26 mouse cellular contexts compared by ENCODE assay signal in genomic region chr14:108520914-108521313, GRCm38 (mm10).
"Had no signal": no experiment of that assay in that cellular context is flagged by ENCODE, and none has a peak within 500 bp of the region (broad histone marks: within the 10 kb centered on the region; RNA-seq: fewer than 3 reads in every experiment).

No protein-coding gene starts in this region.

- H3K9me3 ChIP-seq: embryonic facial prominence, embryonic 10.5 days; embryonic facial prominence, embryonic 12.5 days; embryonic facial prominence, embryonic 13.5 days; embryonic facial prominence, embryonic 15.5 days; forebrain, embryonic 10.5 days; forebrain, embryonic 12.5 days; forebrain, embryonic 13.5 days; forebrain, embryonic 15.5 days; heart, embryonic 10.5 days had no signal

- H3K4me2 ChIP-seq: embryonic facial prominence, embryonic 12.5 days; embryonic facial prominence, embryonic 13.5 days; embryonic facial prominence, embryonic 15.5 days; forebrain, embryonic 12.5 days; forebrain, embryonic 13.5 days; forebrain, embryonic 15.5 days had no signal

- H3K36me3 ChIP-seq: embryonic facial prominence, embryonic 10.5 days; embryonic facial prominence, embryonic 12.5 days; embryonic facial prominence, embryonic 13.5 days; embryonic facial prominence, embryonic 15.5 days; forebrain, embryonic 10.5 days; forebrain, embryonic 12.5 days; forebrain, embryonic 15.5 days; heart, embryonic 10.5 days had no signal

- H3K27ac ChIP-seq: embryonic facial prominence, embryonic 10.5 days; embryonic facial prominence, embryonic 12.5 days; embryonic facial prominence, embryonic 13.5 days; embryonic facial prominence, embryonic 15.5 days; forebrain, embryonic 10.5 days; forebrain, embryonic 12.5 days; forebrain, embryonic 13.5 days; forebrain, embryonic 15.5 days; gastrocnemius, adult 2 months; heart, adult 2 months; heart, embryonic 10.5 days had no signal

- H3K4me3 ChIP-seq: embryonic facial prominence, embryonic 10.5 days; embryonic facial prominence, embryonic 12.5 days; embryonic facial prominence, embryonic 13.5 days; embryonic facial prominence, embryonic 15.5 days; erythroblast, embryonic 14.5 days; forebrain, embryonic 10.5 days; forebrain, embryonic 12.5 days; forebrain, embryonic 13.5 days; forebrain, embryonic 15.5 days; gastrocnemius, adult 2 months; heart, adult 2 months; heart, embryonic 10.5 days had no signal

- H3K4me1 ChIP-seq: embryonic facial prominence, embryonic 10.5 days; embryonic facial prominence, embryonic 12.5 days; embryonic facial prominence, embryonic 13.5 days; embryonic facial prominence, embryonic 15.5 days; forebrain, embryonic 10.5 days; forebrain, embryonic 12.5 days; forebrain, embryonic 13.5 days; forebrain, embryonic 15.5 days; heart, embryonic 10.5 days had no signal

- DNase-seq: cerebellum, postnatal 10 days; cerebellum, postnatal 14 days; cerebellum, postnatal 25 days; cerebellum, postnatal 36 days; embryo, embryonic 11 days; forebrain, postnatal 0 days; gastrocnemius, adult 2 months; gastrocnemius, postnatal 10 days; gastrocnemius, postnatal 14 days; gastrocnemius, postnatal 25 days; gastrocnemius, postnatal 36 days; heart, adult 11 months; heart, adult 18-20 months; heart, adult 2 months had no signal

- H3K9ac ChIP-seq: embryonic facial prominence, embryonic 12.5 days; embryonic facial prominence, embryonic 13.5 days; embryonic facial prominence, embryonic 15.5 days; forebrain, embryonic 12.5 days; forebrain, embryonic 13.5 days; forebrain, embryonic 15.5 days; forebrain, postnatal 0 days had no signal

- ATAC-seq: forebrain, embryonic 13.5 days; forebrain, embryonic 14.5 days; forebrain, embryonic 15.5 days; forebrain, embryonic 16.5 days; forebrain, postnatal 0 days had no signal

- H3K27me3 ChIP-seq: embryonic facial prominence, embryonic 12.5 days; embryonic facial prominence, embryonic 13.5 days; embryonic facial prominence, embryonic 15.5 days; forebrain, embryonic 12.5 days; forebrain, embryonic 13.5 days; forebrain, embryonic 15.5 days had no signal
